Mouse (Mus musculus) spleen, postnatal 36 days (tissue): Measurements from ENCODE around the gene Acaca.
"Not testable (repeated sequence)": the region's sequence is repeated elsewhere in the genome, so short reads cannot be mapped to it uniquely, and the experiment has no call there.

Experiments
- DNase-seq, 2 experiments: peaks; one replicate each; pipeline ENCODE4 v3.0.0; 2022; ENCODE audit warnings: low spot score in 2 of 2, mixed read lengths in 1 of 2

Gene Acaca

GRCm38 (mm10) chr11:84391126-84391525 is 261.7 kb downstream of the Acaca start:
- DNase-seq = no peak

- DNase-seq = not testable (repeated sequence)
Observed at GRCm38 (mm10) chr11:84392066-84392465, 262.6 kb downstream of the Acaca start.

- no peak for DNase-seq
Observed at GRCm38 (mm10) chr11:84393571-84393970, 264.1 kb downstream of the Acaca start.

GRCm38 (mm10) chr11:84395010-84395409 is 265.5 kb downstream of the Acaca start:
- peak in 1 of 2 experiments; percentile 2 for DNase-seq

- no peak for DNase-seq
Observed at GRCm38 (mm10) chr11:84406733-84407132, 277.3 kb downstream of the Acaca start.

- no peak for DNase-seq
Observed at GRCm38 (mm10) chr11:84410383-84410782, 280.9 kb downstream of the Acaca start.

GRCm38 (mm10) chr11:84410879-84411641 is 281.6 kb downstream of the Acaca start:
- no peak for DNase-seq

- no peak for DNase-seq
Observed at GRCm38 (mm10) chr11:84411642-84412018, 282.2 kb downstream of the Acaca start.

GRCm38 (mm10) chr11:84412201-84412934 is 282.9 kb downstream of the Acaca start:
- DNase-seq = no peak

- DNase-seq = no peak
Observed at GRCm38 (mm10) chr11:84413111-84413510, 283.6 kb downstream of the Acaca start.

- no peak for DNase-seq
Observed at GRCm38 (mm10) chr11:84420779-84421178, 291.3 kb downstream of the Acaca start.

GRCm38 (mm10) chr11:84425736-84426632 is 296.5 kb downstream of the Acaca start:
- DNase-seq = no peak

- no peak for DNase-seq
Observed at GRCm38 (mm10) chr11:84426633-84426998, 297.1 kb downstream of the Acaca start.

GRCm38 (mm10) chr11:84429581-84429980 is 300.1 kb downstream of the Acaca start:
- peak in 1 of 2 experiments; percentile 11 for DNase-seq

- no peak for DNase-seq
Observed at GRCm38 (mm10) chr11:84430336-84430735, 300.9 kb downstream of the Acaca start.

- no peak for DNase-seq
Observed at GRCm38 (mm10) chr11:84434879-84435278, 305.4 kb downstream of the Acaca start.

- DNase-seq = no peak
Observed at GRCm38 (mm10) chr11:84440402-84440801, 310.9 kb downstream of the Acaca start.

GRCm38 (mm10) chr11:84442554-84443331 is 313.3 kb downstream of the Acaca start:
- no peak for DNase-seq
